8 mouse cellular contexts compared by ENCODE assay signal in genomic region chr4:150001221-150001860, GRCm38 (mm10). TPM values are rescaled to one million over a fixed set of nuclear protein-coding genes. Genes with fewer than 3 reads are reported as not detected.
DNase-seq lines count a peak whose midpoint lies in the region; ATAC-seq lines count a peak whose summit lies in the region.

No protein-coding gene starts in this region.

- no peak overlapping the region for H3K4me3 ChIP-seq in kidney, embryonic 15.5 days (replicated peaks)
- peak overlapping the region; percentile 86 for H3K4me3 ChIP-seq in megakaryocyte, embryonic 14.5 days (replicated peaks)

- DNase-seq in gastrocnemius, adult 18-20 months (ENCODE audit: low spot score): peak; percentile 22
- no peak for DNase-seq in gastrocnemius, postnatal 14 days
- no peak for DNase-seq in layer of hippocampus, adult 9-11 months
- DNase-seq in layer of hippocampus, adult 11-12 months (ENCODE audit: low spot score): no peak
- DNase-seq in embryo, embryonic 10 days (ENCODE audit: low spot score): no peak

- H3K9me3 ChIP-seq in kidney, embryonic 15.5 days (replicated peaks): no peaks in the 10 kb centered on the region
- peaks cover 11% of the 10 kb centered on the region for H3K9me3 ChIP-seq in megakaryocyte, embryonic 14.5 days

- peak overlapping the region; percentile 72 for H3K27ac ChIP-seq in kidney, embryonic 15.5 days

- intact Hi-C loops in gastrocnemius, postnatal 14 days (cut with DNase I; ENCODE audit: low total_unique reads): no loop called here

- H3K4me1 ChIP-seq in kidney, embryonic 15.5 days: peaks cover 84% of the 10 kb centered on the region
- H3K4me1 ChIP-seq in megakaryocyte, embryonic 14.5 days: peaks cover 94% of the 10 kb centered on the region

- WGBS in kidney, embryonic 15.5 days: 46% methylated on average over 10 of the region's 10 CpGs

- no peak overlapping the region for H3K9ac ChIP-seq in kidney, embryonic 15.5 days

- no peaks in the 10 kb centered on the region for H3K27me3 ChIP-seq in kidney, embryonic 15.5 days
- H3K27me3 ChIP-seq in megakaryocyte, embryonic 14.5 days (replicated peaks): no peaks in the 10 kb centered on the region

- H3K36me3 ChIP-seq in kidney, embryonic 15.5 days: no peaks in the 10 kb centered on the region
- H3K36me3 ChIP-seq in megakaryocyte, embryonic 14.5 days (replicated peaks; ENCODE audit: low read length): peaks cover 25% of the 10 kb centered on the region

- H3K4me2 ChIP-seq in kidney, embryonic 15.5 days: peak overlapping the region; percentile 25; the same call in 1 of the 2 replicates

- ATAC-seq in activated CD4-positive, CD25-positive, alpha-beta regulatory T cell, adult 4 months: peak; percentile 93
- no peak for ATAC-seq in kidney, embryonic 15.5 days (replicated peaks; ENCODE audit: low FRiP score)

RNA-seq across cellular contexts. Expression of gene H6pd, which starts 7.5 kb away (rescaled TPM):
- total RNA-seq in gastrocnemius, adult 18-20 months (2021): 10 to 100 TPM; 45.5 to 56.8 TPM
- total RNA-seq in gastrocnemius, postnatal 14 days (2021): 10 to 100 TPM; 48.5 to 62.8 TPM
- 1 to 10 TPM; 5.3 to 5.4 TPM for polyA plus RNA-seq in activated CD4-positive, CD25-positive, alpha-beta regulatory T cell, adult 4 months (2017; shearing (Covaris generic))
- polyA plus RNA-seq in kidney, embryonic 15.5 days (2015; fragmentation: Nextera tagmentation; extraction: Ambion mirVana): 17.8 and 18.5 TPM in 2 replicates
- polyA plus RNA-seq in megakaryocyte, embryonic 14.5 days (2012; ENCODE audit: insufficient read depth, low replicate concordance): 4.4 and 6.8 TPM in 2 replicates

RNA-seq across cellular contexts. Expression of gene Spsb1, which starts 46.5 kb away (rescaled TPM):
- 1 to 10 TPM; 5.9 to 9.6 TPM for total RNA-seq in gastrocnemius, adult 18-20 months (2021)
- 10 to 100 TPM; 12.9 to 20.1 TPM for total RNA-seq in gastrocnemius, postnatal 14 days (2021)
- 1 to 10 TPM; 4.0 to 6.3 TPM for polyA plus RNA-seq in activated CD4-positive, CD25-positive, alpha-beta regulatory T cell, adult 4 months (2017; shearing (Covaris generic))
- polyA plus RNA-seq in kidney, embryonic 15.5 days (2015; fragmentation: Nextera tagmentation; extraction: Ambion mirVana): 11.7 and 12.7 TPM in 2 replicates
- polyA plus RNA-seq in megakaryocyte, embryonic 14.5 days (2012; ENCODE audit: insufficient read depth, low replicate concordance): 0.75 TPM in 1 of 2 replicates, not detected in the other
